Mouse (Mus musculus): ENCODE measurements around the gene Gm17482.

Gene Gm17482

GRCm38 (mm10) chr6:115245500-115246058, 18.4 kb downstream of the Gm17482 start:
- DNase-seq (ENCODE audit: low spot score in 2 of 2), result no peak

- DNase-seq (ENCODE audit: low spot score in 2 of 2), result no peak
These were observed 24.4 kb downstream of the Gm17482 start for GRCm38 (mm10) chr6:115251531-115251985.

DNA sequence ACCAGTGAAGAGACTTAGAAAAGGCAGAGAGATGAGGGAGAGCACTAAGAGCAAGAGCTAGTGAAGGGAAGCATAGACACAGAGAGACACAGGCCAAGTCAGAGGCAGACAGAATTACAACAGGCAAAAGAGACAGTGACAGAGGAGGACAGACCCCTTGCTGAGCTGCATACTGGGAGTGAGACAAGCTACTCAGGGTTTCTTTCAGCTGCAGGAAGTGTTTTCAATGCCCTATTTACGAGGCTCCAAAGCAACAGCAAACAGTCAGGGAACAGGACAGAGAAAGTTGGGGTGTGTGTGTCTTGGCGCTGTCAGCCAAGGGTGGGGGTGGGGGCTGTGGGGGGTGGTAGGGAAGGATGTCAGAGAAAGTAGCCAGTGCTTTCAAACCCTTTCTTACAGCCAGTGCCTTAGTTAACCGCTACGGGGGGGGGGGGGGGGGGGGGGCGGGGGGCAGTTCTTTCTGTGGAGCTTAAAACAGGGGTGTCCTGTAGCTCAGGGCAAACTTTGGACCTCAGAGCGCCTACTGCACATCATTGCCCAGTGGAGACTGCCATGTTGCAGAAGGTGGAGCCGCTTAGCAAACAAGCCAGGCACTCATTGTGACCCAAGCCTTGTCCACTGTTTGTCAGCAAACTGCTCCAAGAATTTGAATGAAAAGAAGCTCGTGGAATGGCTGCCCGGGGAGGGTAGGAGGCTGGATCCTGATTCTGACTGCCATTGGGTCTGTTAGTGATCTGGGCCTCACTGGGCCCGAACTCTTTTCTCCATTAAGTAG, 25.1 kb downstream of the Gm17482 start, which contains the start of gene Timp4:
Gene Timp4, minus strand, starts transcription at position 107 of the 775 bp plus-strand sequence.
- no peak for DNase-seq (ENCODE audit: low spot score in 2 of 2)

DNA sequence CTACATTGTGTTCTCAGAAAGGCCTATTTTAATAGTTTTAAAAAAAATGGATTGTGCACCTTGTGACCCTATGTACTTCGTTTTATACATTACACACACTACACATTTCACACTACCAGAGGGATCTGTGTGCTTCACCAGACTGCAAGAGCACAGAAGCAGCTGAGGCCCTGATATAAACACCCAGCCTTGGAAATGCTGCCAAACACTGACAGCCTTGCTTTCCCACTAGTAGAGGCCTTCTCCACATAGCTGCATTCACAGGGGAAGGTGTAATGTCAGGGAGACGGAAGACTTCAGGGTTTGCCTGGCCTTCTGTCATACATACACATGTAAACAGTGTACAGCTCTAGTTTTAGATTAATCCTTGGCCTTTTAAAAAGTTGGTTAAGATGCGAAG, 28.0 kb downstream of the Gm17482 start:
- DNase-seq (ENCODE audit: low spot score in 2 of 2), result no peak

DNA sequence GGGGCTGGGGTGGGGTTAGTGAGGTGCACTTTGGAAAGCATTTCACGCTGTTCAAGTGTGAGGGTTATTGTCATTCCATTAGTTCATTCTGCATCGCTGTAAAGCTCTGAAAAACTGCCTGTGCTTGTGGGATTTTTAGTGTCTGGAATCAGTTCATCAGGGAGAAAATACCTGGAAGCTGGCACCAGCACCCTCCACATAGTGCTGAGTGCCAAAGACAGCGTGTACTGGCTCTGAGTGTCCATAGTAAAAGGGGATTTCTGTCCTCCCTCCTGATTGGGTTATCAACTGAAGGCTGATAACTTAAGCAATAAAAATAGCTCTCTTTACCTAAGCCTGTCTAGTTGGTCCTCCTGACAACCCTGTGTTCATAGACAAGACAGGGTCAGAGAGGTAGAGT, 33.4 kb downstream of the Gm17482 start:
- DNase-seq (ENCODE audit: low spot score in 2 of 2), result no peak

DNA sequence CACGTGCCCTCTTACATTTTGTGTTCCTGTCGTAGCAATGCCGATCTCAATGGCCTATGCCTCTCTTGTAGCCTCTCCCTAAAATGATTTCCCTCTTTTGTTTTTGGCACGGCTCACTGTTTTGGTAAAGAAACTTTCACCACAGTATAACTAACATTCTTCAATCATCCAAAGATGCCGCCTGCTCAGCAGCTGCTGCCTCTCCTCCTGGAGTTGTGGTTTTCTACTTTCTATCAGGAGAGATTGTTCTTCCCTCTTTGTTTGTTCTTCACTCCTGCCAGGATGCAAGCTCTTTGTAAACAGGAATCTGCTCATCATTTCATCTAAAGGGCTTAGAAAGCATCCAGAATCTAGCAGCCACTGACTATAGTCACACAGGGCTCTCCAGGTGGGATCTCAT, 39.6 kb downstream of the Gm17482 start:
- DNase-seq (ENCODE audit: low spot score in 2 of 2), result no peak

DNA sequence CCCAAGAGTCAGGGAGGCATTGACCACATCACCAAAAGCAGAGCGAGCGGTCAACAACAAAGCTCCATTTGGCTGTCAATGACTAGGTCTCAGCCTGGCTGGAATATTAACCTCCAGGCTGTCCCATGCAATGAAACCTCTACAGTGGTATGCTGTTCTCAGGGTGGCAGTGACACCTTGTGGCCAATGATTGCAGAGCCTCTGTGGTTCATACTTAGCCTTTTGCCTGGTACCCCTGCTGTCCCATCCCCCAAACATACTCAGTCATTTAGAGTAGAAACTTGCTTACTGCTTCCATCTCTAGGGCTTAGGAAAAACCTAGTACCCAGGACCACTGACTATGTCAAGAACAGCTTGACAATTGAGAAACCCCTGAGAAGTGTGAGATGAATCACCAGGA, 40.8 kb downstream of the Gm17482 start:
- no peak for DNase-seq (ENCODE audit: low spot score in 2 of 2)

- no peak for DNase-seq (ENCODE audit: low spot score in 2 of 2)
These were observed 41.6 kb downstream of the Gm17482 start for GRCm38 (mm10) chr6:115268551-115269385.

DNA sequence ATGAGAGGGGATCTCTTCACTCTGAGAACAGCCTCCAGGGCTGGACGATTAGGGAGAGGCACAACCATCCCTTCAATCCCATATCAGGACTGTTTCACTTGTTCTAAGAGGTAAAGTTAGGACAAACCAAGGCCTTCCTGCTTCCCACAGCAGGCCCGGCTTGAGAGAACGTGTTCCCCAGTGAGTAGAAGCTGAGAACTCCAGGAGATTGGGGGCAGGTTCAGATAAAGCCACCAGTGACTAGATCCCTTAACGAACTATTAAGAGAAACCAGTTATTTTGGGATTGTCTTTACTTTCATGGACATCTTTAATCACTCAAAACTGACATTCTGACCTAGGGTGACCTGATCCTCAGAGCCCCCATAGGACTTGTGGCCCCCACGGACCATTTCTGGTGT, 42.4 kb downstream of the Gm17482 start:
- DNase-seq (ENCODE audit: low spot score in 2 of 2), result no peak

- no peak for DNase-seq (ENCODE audit: low spot score in 2 of 2)
These were observed 42.9 kb downstream of the Gm17482 start for GRCm38 (mm10) chr6:115270085-115270484.

DNA sequence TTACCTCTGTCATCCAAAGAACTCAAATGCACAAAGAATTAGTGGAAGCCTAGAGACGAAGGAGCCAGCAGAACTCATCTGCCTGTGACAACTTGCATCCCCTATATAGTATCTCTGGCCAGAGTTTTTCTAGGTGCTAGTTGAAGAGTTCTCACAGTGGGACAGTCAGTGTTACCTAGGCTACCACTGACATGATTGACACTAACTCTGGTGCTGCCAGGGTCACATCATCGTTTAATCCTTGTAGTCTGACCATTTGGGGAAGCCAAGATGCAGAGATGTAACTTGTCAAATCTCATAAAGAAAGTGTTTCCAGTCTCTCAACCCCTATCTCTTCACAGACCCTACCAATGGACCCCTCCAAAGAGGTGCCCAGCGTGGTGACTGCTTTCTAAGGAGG, 44.2 kb downstream of the Gm17482 start:
- DNase-seq (ENCODE audit: low spot score in 2 of 2), result no peak

- DNase-seq (ENCODE audit: low spot score in 2 of 2), result no peak
These were observed 44.7 kb downstream of the Gm17482 start for GRCm38 (mm10) chr6:115271866-115272271.

DNA sequence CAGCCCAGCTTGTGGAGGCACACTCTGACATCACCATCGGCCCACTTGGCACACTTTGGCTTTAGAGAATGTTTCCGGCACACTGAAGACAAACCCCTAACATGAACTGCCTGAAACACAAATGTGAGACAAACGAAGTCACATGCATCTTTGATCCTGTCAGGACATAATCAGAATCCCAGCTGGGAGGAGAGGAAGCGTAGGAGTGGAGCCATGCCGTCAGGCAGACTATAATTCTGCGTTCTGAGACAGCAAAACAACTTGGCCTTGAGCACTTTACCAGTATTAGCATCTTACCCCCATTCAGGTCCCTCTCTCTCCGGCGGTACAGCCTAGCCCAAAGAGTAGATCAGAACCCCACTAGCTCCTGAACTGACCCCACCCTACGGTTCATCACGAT, 46.2 kb downstream of the Gm17482 start:
- DNase-seq (ENCODE audit: low spot score in 2 of 2), result no peak

- no peak for DNase-seq (ENCODE audit: low spot score in 2 of 2)
These were observed 47.6 kb downstream of the Gm17482 start for GRCm38 (mm10) chr6:115274705-115275104.

GRCm38 (mm10) chr6:115275116-115275815, 48.1 kb downstream of the Gm17482 start:
- DNase-seq (ENCODE audit: low spot score in 2 of 2), result no peak

DNA sequence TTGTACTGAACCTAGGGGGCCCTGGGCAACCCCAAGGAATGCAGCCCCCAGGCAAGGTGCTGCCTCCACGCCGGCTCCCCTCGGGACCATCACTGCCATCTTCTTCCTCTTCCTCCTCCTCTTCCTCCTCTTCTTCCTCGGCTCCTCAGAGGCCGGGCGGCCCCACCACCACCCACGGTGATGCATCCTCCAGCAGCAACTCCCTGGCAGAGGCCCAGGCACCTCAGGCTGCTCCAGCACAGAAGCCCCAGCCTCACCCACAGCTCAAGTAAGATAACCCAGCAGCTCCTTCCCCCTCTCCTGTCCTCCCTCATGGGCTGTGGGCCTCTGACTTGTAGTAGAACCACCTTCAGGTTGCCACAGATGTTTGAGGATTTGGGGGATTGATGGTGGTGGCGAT, 50.9 kb downstream of the Gm17482 start:
- DNase-seq (ENCODE audit: low spot score in 2 of 2), result no peak

DNA sequence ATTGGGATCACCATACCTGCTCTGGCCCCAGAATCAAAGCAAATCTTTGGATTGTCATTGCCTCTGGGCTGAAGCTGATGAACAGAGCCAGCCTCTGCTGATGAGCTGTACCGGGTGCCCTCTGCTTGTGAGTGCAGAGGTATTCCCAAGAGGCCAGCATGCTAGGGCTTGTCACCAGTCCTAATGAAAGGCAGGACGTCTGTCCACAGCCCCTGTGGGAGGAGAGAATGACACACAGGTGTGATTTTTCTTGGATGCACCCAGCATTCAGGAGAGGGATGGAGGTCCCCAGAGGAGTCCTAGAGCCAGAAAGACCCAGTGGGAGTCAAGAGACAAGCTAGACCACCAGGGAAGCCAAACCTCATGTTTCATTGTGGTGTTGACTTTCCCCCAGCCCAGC, 52.5 kb downstream of the Gm17482 start:
- DNase-seq (ENCODE audit: low spot score in 2 of 2), result no peak

- DNase-seq (ENCODE audit: low spot score in 2 of 2), result no peak
These were observed 57.0 kb downstream of the Gm17482 start for GRCm38 (mm10) chr6:115284153-115284552.

DNA sequence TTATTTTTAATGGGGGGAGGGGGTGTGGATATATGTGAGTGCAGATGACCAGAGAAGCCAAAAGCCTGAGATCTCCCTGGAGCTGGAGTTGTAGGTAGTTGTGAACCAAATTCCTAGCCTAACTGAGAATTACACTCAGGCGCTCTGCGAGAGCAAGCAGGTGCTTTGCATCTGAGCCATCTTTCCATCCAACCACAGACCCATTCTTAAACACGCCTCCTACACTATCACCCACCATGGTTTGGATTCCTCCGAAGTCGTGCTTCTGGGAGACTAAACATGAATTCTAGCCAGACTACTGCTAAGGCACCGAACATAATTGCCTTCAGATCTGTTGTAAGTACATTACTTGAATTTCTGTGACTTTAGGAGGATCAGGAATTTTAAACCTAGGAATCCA, 59.3 kb downstream of the Gm17482 start:
- DNase-seq (ENCODE audit: low spot score in 2 of 2), result no peak

DNA sequence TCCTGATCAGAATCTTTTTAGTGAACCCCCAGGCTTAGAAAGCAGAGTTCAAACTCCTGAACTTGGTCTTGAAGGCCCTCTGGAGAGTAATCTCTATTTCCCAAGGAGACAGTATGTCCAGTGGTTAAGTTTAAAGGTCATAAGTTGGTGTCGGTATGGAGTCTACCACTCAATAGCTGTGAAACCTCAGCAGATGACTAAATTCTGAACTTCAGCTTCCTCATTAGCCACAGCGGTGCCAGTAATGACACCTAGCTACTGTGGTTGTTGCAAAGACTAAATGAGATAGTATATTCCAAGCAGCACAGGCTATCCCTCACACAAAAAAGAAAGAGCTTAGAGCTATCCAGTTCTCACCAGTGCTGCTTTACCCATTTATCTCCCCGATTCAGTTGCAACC, 61.1 kb downstream of the Gm17482 start:
- no peak for DNase-seq (ENCODE audit: low spot score in 2 of 2)

GRCm38 (mm10) chr6:115290561-115290960, 63.4 kb downstream of the Gm17482 start:
- no peak for DNase-seq (ENCODE audit: low spot score in 2 of 2)

DNA sequence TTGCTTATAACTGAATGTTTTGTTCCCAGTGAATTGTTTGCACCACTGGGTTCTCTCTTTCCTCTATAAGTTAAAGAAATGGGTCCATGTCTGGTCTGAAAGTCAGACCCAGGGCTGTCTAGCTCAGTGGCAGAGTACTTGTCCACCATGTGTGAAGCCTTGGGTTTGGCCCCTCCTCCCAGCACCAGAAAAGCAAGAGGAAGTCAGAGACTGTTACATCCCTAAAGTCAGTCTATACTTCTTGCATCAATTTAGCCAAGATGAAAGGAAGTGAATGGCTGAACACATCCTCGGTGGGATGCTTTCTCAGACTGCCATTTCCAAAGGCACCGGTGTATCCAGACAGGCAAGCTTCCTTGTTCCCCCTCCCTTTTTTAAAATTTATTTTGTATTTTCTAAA, 63.9 kb downstream of the Gm17482 start:
- no peak for DNase-seq (ENCODE audit: low spot score in 2 of 2)

All from spleen, postnatal 4 days (tissue).